Mouse (Mus musculus) gastrocnemius, postnatal 14 days (tissue): ENCODE measurements at regions not wholly inside any gene's neighbourhood (a gene's known extent, or its start where the extent isn't known, plus 50 kb on each side); places are given as distances from the start of the nearest gene placed in this dataset.

Experiments
- DNase-seq: peaks from one replicate; pipeline ENCODE4 v3.0.0; 2021; ENCODE audit warnings: mixed read lengths
- intact Hi-C: fragments of 180-260 bp; cut with DNase I; formaldehyde crosslinking; loops from one replicate; pipeline ENCODE4 v1.15.1; 2025; ENCODE audit warnings: low total_unique reads

- DNase-seq: no peak
- intact Hi-C loops: no loop called here
Observed at GRCm38 (mm10) chr9:112608932-112609331, 373.2 kb upstream of the Arpp21 start.

- intact Hi-C loops: no loop called here
- DNase-seq: no peak
Observed at GRCm38 (mm10) chr9:112607221-112607620, 371.5 kb upstream of the Arpp21 start.

GRCm38 (mm10) chr9:112595731-112596130 is 360.0 kb upstream of the Arpp21 start:
- intact Hi-C loops: no loop called here
- DNase-seq: no peak

- no peak for DNase-seq
- intact Hi-C loops: no loop called here
Observed at GRCm38 (mm10) chr9:112590241-112590640, 354.5 kb upstream of the Arpp21 start.

GRCm38 (mm10) chr9:112573316-112573715 is 337.6 kb upstream of the Arpp21 start:
- intact Hi-C loops: no loop called here
- no peak for DNase-seq

- intact Hi-C loops: no loop called here
- DNase-seq: no peak
Observed at GRCm38 (mm10) chr9:112561348-112561747, 325.6 kb upstream of the Arpp21 start.

GRCm38 (mm10) chr9:112560226-112560625 is 324.5 kb upstream of the Arpp21 start:
- DNase-seq: no peak
- intact Hi-C loops: no loop called here

- intact Hi-C loops: no loop called here
- no peak for DNase-seq
Observed at GRCm38 (mm10) chr9:112537924-112538323, 302.2 kb upstream of the Arpp21 start.

GRCm38 (mm10) chr9:112525377-112525776 is 289.6 kb upstream of the Arpp21 start:
- DNase-seq: no peak
- intact Hi-C loops: no loop called here

GRCm38 (mm10) chr9:112523251-112523650 is 287.5 kb upstream of the Arpp21 start:
- intact Hi-C loops: no loop called here
- no peak for DNase-seq

- intact Hi-C loops: no loop called here
Observed at GRCm38 (mm10) chr9:112510716-112511115, 275.0 kb upstream of the Arpp21 start.

GRCm38 (mm10) chr9:112506871-112507270 is 271.1 kb upstream of the Arpp21 start:
- intact Hi-C loops: no loop called here
- DNase-seq: no peak

More at GRCm38 (mm10) chr9:112510716-112511115, 275.0 kb upstream of the Arpp21 start:
- DNase-seq: no peak

GRCm38 (mm10) chr9:112498676-112499075 is 262.9 kb upstream of the Arpp21 start:
- intact Hi-C loops: no loop called here
- no peak for DNase-seq

- DNase-seq: no peak
Observed at GRCm38 (mm10) chr9:112495930-112496527, 260.3 kb upstream of the Arpp21 start.

GRCm38 (mm10) chr9:112490963-112491362 is 255.2 kb upstream of the Arpp21 start:
- DNase-seq: no peak
- intact Hi-C loops: no loop called here

More at GRCm38 (mm10) chr9:112495930-112496527, 260.3 kb upstream of the Arpp21 start:
- intact Hi-C loops: no loop called here

GRCm38 (mm10) chr9:112476644-112477043 is 240.9 kb upstream of the Arpp21 start:
- DNase-seq: no peak
- intact Hi-C loops: no loop called here

GRCm38 (mm10) chr9:112457594-112457993 is 221.9 kb upstream of the Arpp21 start:
- intact Hi-C loops: no loop called here
- no peak for DNase-seq

- intact Hi-C loops: no loop called here
- DNase-seq: no peak
Observed at GRCm38 (mm10) chr9:112454706-112455105, 219.0 kb upstream of the Arpp21 start.

GRCm38 (mm10) chr9:112447515-112447914 is 211.8 kb upstream of the Arpp21 start:
- DNase-seq: no peak
- intact Hi-C loops: no loop called here

GRCm38 (mm10) chr9:112446981-112447380 is 211.2 kb upstream of the Arpp21 start:
- no peak for DNase-seq
- intact Hi-C loops: no loop called here

- intact Hi-C loops: no loop called here
Observed at GRCm38 (mm10) chr9:112446027-112446352, 210.3 kb upstream of the Arpp21 start.

More at GRCm38 (mm10) chr9:112446027-112446352, 210.3 kb upstream of the Arpp21 start:
- DNase-seq: no peak
